Mouse (Mus musculus): Measurements from ENCODE around the gene Srbd1. TPM values are rescaled to one million over a fixed set of nuclear protein-coding genes. Genes with fewer than 3 reads are reported as not detected.

Gene Srbd1
- polyA plus RNA-seq, 1 experiment, result not detected

DNA sequence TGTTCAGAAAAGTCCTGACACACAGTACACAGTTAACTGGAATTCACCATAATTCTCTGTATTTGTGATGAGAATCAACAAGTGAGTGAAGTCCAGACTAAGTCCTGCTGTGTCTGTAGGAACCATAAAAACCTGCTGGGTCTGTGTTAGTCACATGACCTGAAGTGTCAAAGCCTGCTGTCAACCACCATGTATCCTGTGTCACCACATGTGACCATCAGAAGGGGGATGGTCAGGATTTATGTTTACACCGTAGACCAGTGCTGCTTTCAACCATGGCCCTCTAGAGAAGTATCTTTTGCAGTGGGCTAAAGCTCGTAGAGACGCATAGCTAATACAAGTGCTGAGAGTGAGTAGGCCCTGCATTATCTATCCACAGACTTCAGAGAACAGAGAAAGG, 21.8 kb downstream of the Srbd1 start:
- Histone ChIP-seq H3K27ac (ENCODE audit: insufficient read depth, low read depth, low read length) (no peak overlapping the region), H3K4me3 (ENCODE audit: insufficient read depth, low read depth, low read length) (no peak overlapping the region), H3K4me1 (ENCODE audit: control insufficient read depth, insufficient read depth, low read length) (0 out of 2 replicates have a peak, but pooled peaks cover 2% of the 10 kb centered on the region)
- WGBS, result 95% methylated on average over 3 of the region's 3 CpGs
- no peak for TF ChIP-seq POLR2A (IDR thresholded peaks at IDR 0.05; ENCODE audit: insufficient read depth, low read depth, low read length)
- TF ChIP-seq CTCF (IDR thresholded peaks at IDR 0.05; ENCODE audit: insufficient read depth, low read depth, low read length), result no peak

DNA sequence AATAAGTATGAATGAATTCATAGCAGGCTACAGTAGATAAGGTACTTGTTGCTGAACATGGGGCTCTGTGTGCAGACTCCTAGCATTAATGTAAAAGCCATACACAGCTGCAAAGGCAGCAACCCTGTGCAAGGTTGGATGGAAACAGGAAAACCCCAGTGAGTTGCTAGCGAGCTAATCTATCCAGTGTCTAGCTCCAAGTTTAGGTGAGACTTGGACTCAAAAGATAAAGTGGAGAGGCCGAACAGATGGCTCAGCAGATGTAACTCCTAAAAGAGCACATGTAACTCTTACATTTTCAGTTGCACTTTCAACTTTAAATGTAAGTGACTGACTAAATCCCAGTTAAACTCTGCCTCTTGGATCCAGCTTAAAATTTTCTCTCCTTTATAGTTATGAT, 48.1 kb downstream of the Srbd1 start:
- Histone ChIP-seq H3K27ac (ENCODE audit: insufficient read depth, low read depth, low read length) (no peak overlapping the region), H3K4me1 (ENCODE audit: control insufficient read depth, insufficient read depth, low read length) (no peaks in the 10 kb centered on the region), H3K4me3 (ENCODE audit: insufficient read depth, low read depth, low read length) (no peak overlapping the region)
- 95% methylated on average over 2 of the region's 2 CpGs for WGBS
- no peak for TF ChIP-seq POLR2A (IDR thresholded peaks at IDR 0.05; ENCODE audit: insufficient read depth, low read depth, low read length)
- TF ChIP-seq CTCF (IDR thresholded peaks at IDR 0.05; ENCODE audit: insufficient read depth, low read depth, low read length), result no peak

DNA sequence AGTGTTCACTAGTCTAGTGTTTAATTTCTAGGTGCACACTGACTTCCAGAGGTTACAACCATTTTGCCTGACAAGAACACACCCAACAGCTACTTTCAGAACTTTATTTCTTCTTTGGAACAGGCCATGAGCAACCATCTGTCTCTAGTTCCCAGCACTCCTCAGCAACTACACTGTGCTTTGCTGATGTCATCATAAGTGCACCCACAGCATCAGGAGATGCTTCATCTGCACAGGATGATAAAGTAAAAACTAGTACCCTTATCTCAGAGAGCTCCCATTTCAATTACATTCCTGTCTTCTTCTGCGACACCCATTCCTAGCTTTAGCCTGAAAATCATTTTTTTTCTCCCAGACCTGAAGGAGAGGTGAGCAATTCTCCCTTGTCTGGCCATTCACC, 51.9 kb downstream of the Srbd1 start:
- WGBS, result 100% methylated on average over 1 of the region's 1 CpGs
- H3K4me1 ChIP-seq (ENCODE audit: control insufficient read depth, insufficient read depth, low read length), result no peaks in the 10 kb centered on the region
- H3K4me3 ChIP-seq (ENCODE audit: insufficient read depth, low read depth, low read length), result no peak overlapping the region
- no peak for TF ChIP-seq POLR2A (IDR thresholded peaks at IDR 0.05; ENCODE audit: insufficient read depth, low read depth, low read length)
- TF ChIP-seq CTCF (IDR thresholded peaks at IDR 0.05; ENCODE audit: insufficient read depth, low read depth, low read length), result no peak
- no peak overlapping the region for H3K27ac ChIP-seq (ENCODE audit: insufficient read depth, low read depth, low read length)

DNA sequence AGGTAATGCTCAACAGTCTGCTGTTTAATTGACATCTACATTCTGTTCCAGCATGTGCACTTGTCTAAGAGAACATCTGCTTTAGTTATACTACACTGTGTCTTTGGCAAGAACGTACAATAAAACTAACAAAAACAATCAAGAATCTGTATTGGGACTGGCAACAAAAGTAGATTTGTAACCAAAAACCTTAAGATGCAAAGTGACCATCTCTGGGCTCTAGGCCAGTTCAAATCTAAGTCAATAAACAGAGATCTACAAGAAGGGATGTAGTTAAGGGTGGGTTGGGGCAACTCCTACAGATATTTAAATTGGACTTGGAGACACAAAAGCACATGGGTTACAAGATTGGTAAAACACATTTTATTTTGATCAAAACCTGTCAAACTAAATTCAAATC, 53.3 kb downstream of the Srbd1 start:
- no peak overlapping the region for H3K27ac ChIP-seq (ENCODE audit: insufficient read depth, low read depth, low read length)
- WGBS, result 79% methylated on average over 1 of the region's 1 CpGs
- H3K4me3 ChIP-seq (ENCODE audit: insufficient read depth, low read depth, low read length), result no peak overlapping the region
- no peaks in the 10 kb centered on the region for H3K4me1 ChIP-seq (ENCODE audit: control insufficient read depth, insufficient read depth, low read length)
- TF ChIP-seq POLR2A (IDR thresholded peaks at IDR 0.05; ENCODE audit: insufficient read depth, low read depth, low read length) (no peak), CTCF (IDR thresholded peaks at IDR 0.05; ENCODE audit: insufficient read depth, low read depth, low read length) (no peak)

DNA sequence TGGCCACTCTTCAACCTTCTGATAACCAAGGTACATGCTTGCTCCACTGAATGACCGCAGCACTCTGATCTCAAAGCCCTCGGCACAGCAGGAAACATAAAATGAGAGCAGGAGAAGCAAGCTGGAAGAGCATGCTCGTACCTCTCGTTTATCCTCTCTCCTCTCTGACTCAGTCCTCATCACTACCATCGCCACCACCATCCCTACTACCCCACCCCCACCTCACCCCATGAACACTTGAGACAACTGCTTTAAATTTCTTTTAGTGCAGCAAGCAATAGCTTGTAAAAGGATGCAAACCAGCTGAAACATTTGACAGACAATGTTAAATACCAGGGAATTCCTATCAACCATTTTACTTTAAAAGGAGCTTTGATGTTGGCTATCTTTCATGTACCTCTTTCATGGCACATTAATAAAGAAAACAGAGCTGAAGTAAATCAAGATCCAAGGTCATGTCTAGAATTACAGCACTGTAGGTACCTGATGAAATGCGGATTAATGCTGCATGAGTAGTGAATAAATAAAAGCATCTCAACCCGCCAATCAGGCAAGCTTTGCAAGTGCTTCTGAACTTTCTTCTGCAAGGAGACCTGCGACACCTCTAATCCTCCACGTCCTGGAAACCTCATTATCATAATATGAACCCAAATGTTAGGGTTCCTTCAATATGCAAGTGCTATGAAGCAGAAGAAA, 54.9 kb downstream of the Srbd1 start:
- WGBS, result 56% methylated on average over 9 of the region's 9 CpGs
- no peak for TF ChIP-seq POLR2A (IDR thresholded peaks at IDR 0.05; ENCODE audit: insufficient read depth, low read depth, low read length)
- no peak for TF ChIP-seq CTCF (IDR thresholded peaks at IDR 0.05; ENCODE audit: insufficient read depth, low read depth, low read length)

DNA sequence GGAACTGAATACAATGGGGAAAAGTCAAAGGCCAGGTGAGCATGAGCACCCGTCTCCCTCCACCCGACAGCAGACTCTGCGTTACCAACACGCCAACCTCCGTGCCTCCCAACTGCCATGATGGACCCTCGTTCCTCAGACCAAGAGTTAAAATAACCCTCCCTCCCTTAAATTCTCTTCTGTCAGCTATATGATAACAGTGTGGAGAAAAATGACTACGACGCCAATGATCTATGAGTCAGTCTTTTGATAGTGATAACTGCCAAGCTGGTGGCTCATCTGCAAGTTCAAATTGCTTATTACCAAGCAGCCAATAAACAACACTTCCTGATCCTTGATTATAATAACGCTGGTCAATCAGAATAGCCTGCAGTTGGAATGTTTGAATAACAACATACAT, 57.1 kb downstream of the Srbd1 start:
- Histone ChIP-seq H3K4me1 (ENCODE audit: control insufficient read depth, insufficient read depth, low read length) (no peaks in the 10 kb centered on the region), H3K4me3 (ENCODE audit: insufficient read depth, low read depth, low read length) (no peak overlapping the region), H3K27ac (ENCODE audit: insufficient read depth, low read depth, low read length) (no peak overlapping the region)
- 93% methylated on average over 9 of the region's 9 CpGs for WGBS
- TF ChIP-seq CTCF (IDR thresholded peaks at IDR 0.05; ENCODE audit: insufficient read depth, low read depth, low read length), result no peak
- TF ChIP-seq POLR2A (IDR thresholded peaks at IDR 0.05; ENCODE audit: insufficient read depth, low read depth, low read length), result no peak

More for the DNA sequence above, 54.9 kb downstream of the Srbd1 start:
- H3K27ac ChIP-seq (ENCODE audit: insufficient read depth, low read depth, low read length), result no peak overlapping the region
- H3K4me1 ChIP-seq (ENCODE audit: control insufficient read depth, insufficient read depth, low read length), result no peaks in the 10 kb centered on the region
- no peak overlapping the region for H3K4me3 ChIP-seq (ENCODE audit: insufficient read depth, low read depth, low read length)

DNA sequence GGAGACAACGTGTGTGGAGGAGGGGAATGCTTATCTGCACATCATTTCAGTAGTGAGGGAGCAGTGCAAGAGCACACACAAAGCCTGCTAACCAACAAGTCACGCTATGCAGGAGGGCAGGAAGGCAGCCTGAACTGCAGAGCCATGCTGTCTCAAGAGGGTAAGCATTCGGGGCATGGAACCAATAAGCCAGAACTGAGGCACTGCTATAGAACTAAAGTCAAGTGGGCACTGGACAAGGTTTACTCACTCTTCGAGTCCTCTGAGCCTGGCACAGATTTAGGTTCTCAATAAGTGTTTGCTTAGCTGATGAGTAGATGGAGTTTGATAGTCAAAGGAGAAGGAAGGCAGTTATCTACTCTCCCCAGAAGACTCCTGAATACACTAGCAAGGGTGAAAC, 58.8 kb downstream of the Srbd1 start:
- no peak overlapping the region for H3K27ac ChIP-seq (ENCODE audit: insufficient read depth, low read depth, low read length)
- WGBS, result 87% methylated on average over 4 of the region's 4 CpGs
- H3K4me1 ChIP-seq (ENCODE audit: control insufficient read depth, insufficient read depth, low read length), result no peaks in the 10 kb centered on the region
- no peak for TF ChIP-seq CTCF (IDR thresholded peaks at IDR 0.05; ENCODE audit: insufficient read depth, low read depth, low read length)
- no peak for TF ChIP-seq POLR2A (IDR thresholded peaks at IDR 0.05; ENCODE audit: insufficient read depth, low read depth, low read length)
- H3K4me3 ChIP-seq (ENCODE audit: insufficient read depth, low read depth, low read length), result no peak overlapping the region

DNA sequence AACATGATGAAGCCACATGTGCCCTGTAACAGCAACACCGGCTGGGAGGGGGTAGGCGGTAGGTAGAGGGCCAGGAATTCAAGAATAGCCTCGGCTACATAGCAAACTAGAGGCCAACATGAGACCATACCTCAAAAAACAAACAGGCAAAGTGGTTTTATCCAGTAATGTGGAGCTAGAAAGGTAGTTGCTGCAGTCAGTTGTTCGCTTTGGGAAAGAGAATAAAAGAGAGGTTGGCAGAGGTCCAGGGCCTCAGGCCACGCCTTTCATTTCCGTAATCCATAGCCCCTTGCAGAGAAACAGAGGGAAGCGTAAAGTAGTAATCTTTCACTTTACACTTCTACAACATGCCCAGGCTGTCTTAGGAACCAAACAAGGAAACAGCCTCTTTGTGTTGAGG, 61.8 kb downstream of the Srbd1 start:
- Histone ChIP-seq H3K4me3 (ENCODE audit: insufficient read depth, low read depth, low read length) (no peak overlapping the region), H3K4me1 (ENCODE audit: control insufficient read depth, insufficient read depth, low read length) (no peaks in the 10 kb centered on the region), H3K27ac (ENCODE audit: insufficient read depth, low read depth, low read length) (no peak overlapping the region)
- TF ChIP-seq POLR2A (IDR thresholded peaks at IDR 0.05; ENCODE audit: insufficient read depth, low read depth, low read length) (no peak), CTCF (IDR thresholded peaks at IDR 0.05; ENCODE audit: insufficient read depth, low read depth, low read length) (no peak)
- WGBS, result 68% methylated on average over 7 of the region's 7 CpGs

DNA sequence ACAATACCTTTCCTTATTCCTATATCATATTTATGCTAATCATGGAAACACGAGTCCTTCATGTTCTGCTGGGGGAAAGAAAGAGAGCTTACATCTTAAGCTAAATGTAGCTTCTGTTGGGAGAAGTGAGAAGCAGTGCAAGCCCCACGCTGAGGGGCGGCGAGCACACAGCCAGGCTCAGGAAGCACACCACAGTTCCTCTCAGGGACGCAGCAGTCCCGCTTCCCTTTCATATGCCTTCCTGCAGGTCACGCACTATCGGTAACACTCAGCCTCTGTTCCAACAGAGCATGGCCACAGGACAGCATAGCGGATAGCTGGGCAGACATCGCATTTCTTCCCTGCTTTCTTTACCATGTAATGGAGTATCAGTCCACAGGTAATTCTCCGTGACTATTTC, 66.9 kb downstream of the Srbd1 start:
- Histone ChIP-seq H3K27ac (ENCODE audit: insufficient read depth, low read depth, low read length) (no peak overlapping the region), H3K4me1 (ENCODE audit: control insufficient read depth, insufficient read depth, low read length) (no peaks in the 10 kb centered on the region), H3K4me3 (ENCODE audit: insufficient read depth, low read depth, low read length) (no peak overlapping the region)
- TF ChIP-seq POLR2A (IDR thresholded peaks at IDR 0.05; ENCODE audit: insufficient read depth, low read depth, low read length), result no peak
- no peak for TF ChIP-seq CTCF (IDR thresholded peaks at IDR 0.05; ENCODE audit: insufficient read depth, low read depth, low read length)
- WGBS, result 88% methylated on average over 11 of the region's 11 CpGs
